8 mouse cellular contexts compared by ENCODE assay signal in genomic region chr11:98456945-98457344, GRCm38 (mm10). TPM values are rescaled to one million over a fixed set of nuclear protein-coding genes. Genes with fewer than 3 reads are reported as not detected.
A peak's percentile ranks its signal among the peaks of the same experiment; 100 is the strongest.
DNase-seq lines count a peak whose midpoint lies in the region; ATAC-seq lines count a peak whose summit lies in the region.

No protein-coding gene starts in this region.

- peak overlapping the region; percentile 57; the same call in 1 of the 2 replicates for H3K27ac ChIP-seq in lung, embryonic 16.5 days (ENCODE audit: low read length)
- 0 out of 2 replicates have a peak overlapping the region, but pooled peaks have one; percentile 12 for H3K27ac ChIP-seq in embryonic facial prominence, embryonic 15.5 days (replicated peaks)
- H3K27ac ChIP-seq in intestine, embryonic 16.5 days (ENCODE audit: low read length) = peak overlapping the region; percentile 59; the same call in 1 of the 2 replicates
- H3K27ac ChIP-seq in neural tube, embryonic 14.5 days (ENCODE audit: low read depth, low read length) = peak overlapping the region; percentile 73

- peak overlapping the region; percentile 66 for H3K4me3 ChIP-seq in lung, embryonic 16.5 days (ENCODE audit: low read length)
- H3K4me3 ChIP-seq in embryonic facial prominence, embryonic 15.5 days (replicated peaks) = peak overlapping the region; percentile 62
- peak overlapping the region; percentile 69 for H3K4me3 ChIP-seq in intestine, embryonic 16.5 days (ENCODE audit: low read length)
- H3K4me3 ChIP-seq in neural tube, embryonic 14.5 days (ENCODE audit: low read depth, low read length) = peak overlapping the region; percentile 52

- no peaks in the 10 kb centered on the region for H3K9me3 ChIP-seq in lung, embryonic 16.5 days (ENCODE audit: control insufficient read depth, low read length)
- no peaks in the 10 kb centered on the region for H3K9me3 ChIP-seq in embryonic facial prominence, embryonic 15.5 days (replicated peaks)
- H3K9me3 ChIP-seq in intestine, embryonic 16.5 days (ENCODE audit: control insufficient read depth, low read length) = no peaks in the 10 kb centered on the region
- no peaks in the 10 kb centered on the region for H3K9me3 ChIP-seq in neural tube, embryonic 14.5 days (ENCODE audit: control insufficient read depth, low read length)

- no peak for DNase-seq in lung, postnatal 4 days
- DNase-seq in spleen, adult 12 weeks (ENCODE audit: low spot score) = no peak
- DNase-seq in thymus, adult 18-20 months = no peak
- no peak for DNase-seq in thymus, postnatal 10 days (ENCODE audit: low spot score in 2 of 2)

- H3K4me2 ChIP-seq in lung, embryonic 16.5 days (ENCODE audit: low read depth, low read length) = peak overlapping the region; percentile 86
- peak overlapping the region; percentile 93 for H3K4me2 ChIP-seq in embryonic facial prominence, embryonic 15.5 days (replicated peaks)
- H3K4me2 ChIP-seq in intestine, embryonic 16.5 days (ENCODE audit: low read depth, low read length) = peak overlapping the region; percentile 77
- peak overlapping the region; percentile 79 for H3K4me2 ChIP-seq in neural tube, embryonic 14.5 days (ENCODE audit: low read depth, low read length)

- H3K4me1 ChIP-seq in lung, embryonic 16.5 days (replicated peaks; ENCODE audit: control insufficient read depth, insufficient read depth, low read length) = peaks cover 6% of the 10 kb centered on the region; the same call in 1 of the 2 replicates
- H3K4me1 ChIP-seq in embryonic facial prominence, embryonic 15.5 days = peaks cover 21% of the 10 kb centered on the region
- H3K4me1 ChIP-seq in intestine, embryonic 16.5 days (ENCODE audit: control insufficient read depth, insufficient read depth, low read length) = 0 out of 2 replicates have a peak, but pooled peaks cover 4% of the 10 kb centered on the region
- H3K4me1 ChIP-seq in neural tube, embryonic 14.5 days (ENCODE audit: control insufficient read depth, insufficient read depth, low read length) = 0 out of 2 replicates have a peak, but pooled peaks cover 5% of the 10 kb centered on the region

- WGBS in lung, embryonic 16.5 days = 20% methylated on average over 9 of the region's 9 CpGs
- 17% methylated on average over 9 of the region's 9 CpGs for WGBS in embryonic facial prominence, embryonic 15.5 days
- WGBS in intestine, embryonic 16.5 days = 22% methylated on average over 9 of the region's 9 CpGs
- WGBS in neural tube, embryonic 14.5 days = 32% methylated on average over 9 of the region's 9 CpGs

- H3K9ac ChIP-seq in lung, embryonic 16.5 days (ENCODE audit: low read length) = peak overlapping the region; percentile 71; the same call in 1 of the 2 replicates
- no peak overlapping the region for H3K9ac ChIP-seq in embryonic facial prominence, embryonic 15.5 days
- H3K9ac ChIP-seq in intestine, embryonic 16.5 days (ENCODE audit: low read depth, low read length) = peak overlapping the region; percentile 67
- H3K9ac ChIP-seq in neural tube, embryonic 14.5 days (replicated peaks; ENCODE audit: low read depth, low read length) = peak overlapping the region; percentile 67

- peaks cover 6% of the 10 kb centered on the region for H3K36me3 ChIP-seq in lung, embryonic 16.5 days (ENCODE audit: control insufficient read depth, insufficient read depth, low read length)
- H3K36me3 ChIP-seq in embryonic facial prominence, embryonic 15.5 days = no peaks in the 10 kb centered on the region
- peaks cover 10% of the 10 kb centered on the region; the same call in 1 of the 2 replicates for H3K36me3 ChIP-seq in intestine, embryonic 16.5 days (ENCODE audit: control insufficient read depth, insufficient read depth, low read length)
- no peaks in the 10 kb centered on the region for H3K36me3 ChIP-seq in neural tube, embryonic 14.5 days (ENCODE audit: control insufficient read depth, insufficient read depth, low read length)

- ATAC-seq in lung, embryonic 16.5 days (ENCODE audit: low read depth) = no peak; the same call in 1 of the 2 replicates
- 0 out of 2 replicates have a peak, but pooled peaks have one; percentile 1 for ATAC-seq in embryonic facial prominence, embryonic 15.5 days (ENCODE audit: insufficient number of reproducible peaks, low FRiP score, low TSS enrichment, low read depth)
- ATAC-seq in intestine, embryonic 16.5 days = peak; percentile 36
- ATAC-seq in neural tube, embryonic 14.5 days (ENCODE audit: low read depth) = peak; percentile 26; the same call in 1 of the 2 replicates

- peaks cover 23% of the 10 kb centered on the region for H3K27me3 ChIP-seq in lung, embryonic 16.5 days (ENCODE audit: control insufficient read depth, insufficient read depth, low read depth, low read length)
- peaks cover 18% of the 10 kb centered on the region for H3K27me3 ChIP-seq in embryonic facial prominence, embryonic 15.5 days
- peaks cover 2% of the 10 kb centered on the region; the same call in 1 of the 2 replicates for H3K27me3 ChIP-seq in intestine, embryonic 16.5 days (replicated peaks; ENCODE audit: control insufficient read depth, insufficient read depth, low read length)
- H3K27me3 ChIP-seq in neural tube, embryonic 14.5 days (ENCODE audit: control insufficient read depth, insufficient read depth, low read length) = peaks cover 7% of the 10 kb centered on the region

RNA-seq across cellular contexts. Expression of gene Grb7, which starts 10.8 kb away (rescaled TPM):
- polyA plus RNA-seq in lung, embryonic 16.5 days (2015; fragmentation: Nextera tagmentation; extraction: Ambion mirVana) = 45.6 and 47.6 TPM in 2 replicates
- 16.2 and 22.4 TPM in 2 replicates for polyA plus RNA-seq in embryonic facial prominence, embryonic 15.5 days (2015; fragmentation: Nextera tagmentation; extraction: Ambion mirVana)
- polyA plus RNA-seq in intestine, embryonic 16.5 days (2015; fragmentation: Nextera tagmentation; extraction: Ambion mirVana) = 87.1 and 87.3 TPM in 2 replicates
- 0.86 and 0.97 TPM in 2 replicates for polyA plus RNA-seq in neural tube, embryonic 14.5 days (2014; fragmentation: Nextera tagmentation; extraction: Ambion mirVana)

RNA-seq across cellular contexts. Expression of gene Mien1, which starts 18.2 kb away (rescaled TPM):
- polyA plus RNA-seq in lung, embryonic 16.5 days (2015; fragmentation: Nextera tagmentation; extraction: Ambion mirVana) = 87.5 and 97.5 TPM in 2 replicates
- 109 and 111 TPM in 2 replicates for polyA plus RNA-seq in embryonic facial prominence, embryonic 15.5 days (2015; fragmentation: Nextera tagmentation; extraction: Ambion mirVana)
- polyA plus RNA-seq in intestine, embryonic 16.5 days (2015; fragmentation: Nextera tagmentation; extraction: Ambion mirVana) = 279 and 304 TPM in 2 replicates
- polyA plus RNA-seq in neural tube, embryonic 14.5 days (2014; fragmentation: Nextera tagmentation; extraction: Ambion mirVana) = 234 and 247 TPM in 2 replicates

RNA-seq across cellular contexts. Expression of gene Erbb2, which starts 44.7 kb away (rescaled TPM):
- 39.3 and 41.4 TPM in 2 replicates for polyA plus RNA-seq in lung, embryonic 16.5 days (2015; fragmentation: Nextera tagmentation; extraction: Ambion mirVana)
- polyA plus RNA-seq in embryonic facial prominence, embryonic 15.5 days (2015; fragmentation: Nextera tagmentation; extraction: Ambion mirVana) = 60.7 and 64.0 TPM in 2 replicates
- polyA plus RNA-seq in intestine, embryonic 16.5 days (2015; fragmentation: Nextera tagmentation; extraction: Ambion mirVana) = 33.8 and 37.5 TPM in 2 replicates
- polyA plus RNA-seq in neural tube, embryonic 14.5 days (2014; fragmentation: Nextera tagmentation; extraction: Ambion mirVana) = 5.9 and 9.1 TPM in 2 replicates

RNA-seq across cellular contexts. Expression of gene Pgap3, which starts 56.7 kb away (rescaled TPM):
- polyA plus RNA-seq in lung, embryonic 16.5 days (2015; fragmentation: Nextera tagmentation; extraction: Ambion mirVana) = 15.0 and 16.2 TPM in 2 replicates
- 13.7 and 16.8 TPM in 2 replicates for polyA plus RNA-seq in embryonic facial prominence, embryonic 15.5 days (2015; fragmentation: Nextera tagmentation; extraction: Ambion mirVana)
- 19.5 and 20.4 TPM in 2 replicates for polyA plus RNA-seq in intestine, embryonic 16.5 days (2015; fragmentation: Nextera tagmentation; extraction: Ambion mirVana)
- polyA plus RNA-seq in neural tube, embryonic 14.5 days (2014; fragmentation: Nextera tagmentation; extraction: Ambion mirVana) = 5.8 and 6.2 TPM in 2 replicates

Comparison
In these comparisons a context has a peak if more than half of its experiments do, and no peak if none do; other contexts are left out.
1. H3K27ac ChIP-seq: peak in every context shown above with its lines; median percentile 73 in neural tube, embryonic 14.5 days; 59 in intestine, embryonic 16.5 days; 57 in lung, embryonic 16.5 days; 12 in embryonic facial prominence, embryonic 15.5 days.